Comparison of ENCODE assay signal across 8 mouse cellular contexts in genomic region chr6:134830776-134831175, GRCm38 (mm10). TPM values are rescaled to one million over a fixed set of nuclear protein-coding genes. Genes with fewer than 3 reads are reported as not detected.
DNase-seq lines count a peak whose midpoint lies in the region; ATAC-seq and TF ChIP-seq lines count a peak whose summit lies in the region.

No protein-coding gene starts in this region.

- TF ChIP-seq CTCF in kidney, postnatal 0 days (IDR thresholded peaks at IDR 0.05; ENCODE audit: low read depth), result no peak

- DNase-seq in kidney, postnatal 0 days (ENCODE audit: low spot score), result peak; percentile 48
- no peak for DNase-seq in kidney, adult 8-10 months
- peak; percentile 40 for DNase-seq in brain, adult 2 months (ENCODE audit: low read depth, low spot score)
- DNase-seq in thymus, postnatal 0 days (ENCODE audit: low spot score), result no peak

- H3K27me3 ChIP-seq in kidney, postnatal 0 days (ENCODE audit: insufficient read depth, low read length), result no peaks in the 10 kb centered on the region
- no peaks in the 10 kb centered on the region for H3K27me3 ChIP-seq in hindbrain, embryonic 15.5 days
- no peaks in the 10 kb centered on the region for H3K27me3 ChIP-seq in midbrain, embryonic 15.5 days (replicated peaks)

- under 1% methylated on average over 10 of the region's 10 CpGs for WGBS in kidney, postnatal 0 days
- WGBS in hindbrain, embryonic 15.5 days, result 4% methylated on average over 10 of the region's 10 CpGs
- WGBS in midbrain, embryonic 15.5 days, result 3% methylated on average over 10 of the region's 10 CpGs

- peaks cover 9% of the 10 kb centered on the region for H3K4me1 ChIP-seq in kidney, postnatal 0 days (replicated peaks; ENCODE audit: insufficient read depth, low read length)
- peaks cover 21% of the 10 kb centered on the region for H3K4me1 ChIP-seq in hindbrain, embryonic 15.5 days (replicated peaks)
- H3K4me1 ChIP-seq in midbrain, embryonic 15.5 days, result peaks cover 16% of the 10 kb centered on the region

- peak overlapping the region; percentile 67 for H3K4me3 ChIP-seq in kidney, postnatal 0 days (replicated peaks; ENCODE audit: low read depth, low read length)
- H3K4me3 ChIP-seq in hindbrain, embryonic 15.5 days, result peak overlapping the region; percentile 55
- H3K4me3 ChIP-seq in midbrain, embryonic 15.5 days, result peak overlapping the region; percentile 83

- peak overlapping the region; percentile 96 for H3K27ac ChIP-seq in kidney, postnatal 0 days
- peak overlapping the region; percentile 86 for H3K27ac ChIP-seq in hindbrain, embryonic 15.5 days (replicated peaks)
- H3K27ac ChIP-seq in midbrain, embryonic 15.5 days, result 0 out of 2 replicates have a peak overlapping the region, but pooled peaks have one; percentile 90

- H3K4me2 ChIP-seq in kidney, postnatal 0 days (ENCODE audit: low read length), result peak overlapping the region; percentile 77
- peak overlapping the region; percentile 82 for H3K4me2 ChIP-seq in hindbrain, embryonic 15.5 days
- H3K4me2 ChIP-seq in midbrain, embryonic 15.5 days, result peak overlapping the region; percentile 86

- H3K9me3 ChIP-seq in kidney, postnatal 0 days (replicated peaks; ENCODE audit: low read length), result no peaks in the 10 kb centered on the region
- no peaks in the 10 kb centered on the region for H3K9me3 ChIP-seq in hindbrain, embryonic 15.5 days
- no peaks in the 10 kb centered on the region for H3K9me3 ChIP-seq in midbrain, embryonic 15.5 days

- H3K9ac ChIP-seq in kidney, postnatal 0 days (ENCODE audit: low read depth, low read length), result peak overlapping the region; percentile 81; the same call in 1 of the 2 replicates
- peak overlapping the region; percentile 54 for H3K9ac ChIP-seq in hindbrain, embryonic 15.5 days
- H3K9ac ChIP-seq in midbrain, embryonic 15.5 days, result peak overlapping the region; percentile 68

- ATAC-seq in kidney, postnatal 0 days (replicated peaks; ENCODE audit: low FRiP score, low read depth), result no peak
- ATAC-seq in hindbrain, embryonic 15.5 days (ENCODE audit: low FRiP score, low read depth), result no peak
- no peak; the same call in 1 of the 2 replicates for ATAC-seq in midbrain, embryonic 15.5 days (replicated peaks)
- no peak for ATAC-seq in granulocyte monocyte progenitor cell, adult 5-6 weeks (replicated peaks; ENCODE audit: poor library complexity, severe bottlenecking)
- no peak for ATAC-seq in inflammation-experienced regulatory T-cells, adult 6 months

- H3K36me3 ChIP-seq in kidney, postnatal 0 days (ENCODE audit: insufficient read depth, low read length), result no peaks in the 10 kb centered on the region
- H3K36me3 ChIP-seq in hindbrain, embryonic 15.5 days, result no peaks in the 10 kb centered on the region
- no peaks in the 10 kb centered on the region for H3K36me3 ChIP-seq in midbrain, embryonic 15.5 days (replicated peaks)

RNA-seq across cellular contexts. Expression of gene Crebl2, which starts 0.8 kb away (rescaled TPM):
- polyA plus RNA-seq in kidney, postnatal 0 days (2015; fragmentation: Nextera tagmentation; extraction: Ambion mirVana), result 5.2 and 5.6 TPM in 2 replicates
- 3.4 and 4.2 TPM in 2 replicates for polyA plus RNA-seq in hindbrain, embryonic 15.5 days (2015; fragmentation: Nextera tagmentation; extraction: Ambion mirVana)
- polyA plus RNA-seq in midbrain, embryonic 15.5 days (2015; fragmentation: Nextera tagmentation; extraction: Ambion mirVana), result 4.6 and 5.6 TPM in 2 replicates
- 2.5 and 5.7 TPM in 2 replicates for total RNA-seq in granulocyte monocyte progenitor cell, adult 5-6 weeks (2014; fragmentation: Nextera tagmentation)
- 2.8 and 5.6 TPM in 2 replicates for total RNA-seq in granulocyte monocyte progenitor cell, adult 5-6 weeks (2017)
- 4.9 and 5.5 TPM in 2 replicates for polyA plus RNA-seq in thymus, postnatal 0 days (2015; fragmentation: Nextera tagmentation; extraction: Ambion mirVana)
- 10 to 100 TPM; 20.4 to 46.1 (median 45.3) TPM for polyA plus RNA-seq in inflammation-experienced regulatory T-cells, adult 6 months (2017; shearing (Covaris generic))

RNA-seq across cellular contexts. Expression of gene Dusp16, which starts 38.4 kb away (rescaled TPM):
- 10.1 and 10.3 TPM in 2 replicates for polyA plus RNA-seq in kidney, postnatal 0 days (2015; fragmentation: Nextera tagmentation; extraction: Ambion mirVana)
- polyA plus RNA-seq in hindbrain, embryonic 15.5 days (2015; fragmentation: Nextera tagmentation; extraction: Ambion mirVana), result 5.5 and 5.7 TPM in 2 replicates
- polyA plus RNA-seq in midbrain, embryonic 15.5 days (2015; fragmentation: Nextera tagmentation; extraction: Ambion mirVana), result 4.4 and 5.4 TPM in 2 replicates
- total RNA-seq in granulocyte monocyte progenitor cell, adult 5-6 weeks (2014; fragmentation: Nextera tagmentation), result 2.3 and 3.5 TPM in 2 replicates
- 0.21 and 5.8 TPM in 2 replicates for total RNA-seq in granulocyte monocyte progenitor cell, adult 5-6 weeks (2017)
- 6.6 and 7.5 TPM in 2 replicates for polyA plus RNA-seq in thymus, postnatal 0 days (2015; fragmentation: Nextera tagmentation; extraction: Ambion mirVana)
- 1 to 10 TPM; 2.8 to 6.3 (median 5.1) TPM for polyA plus RNA-seq in inflammation-experienced regulatory T-cells, adult 6 months (2017; shearing (Covaris generic))

Comparison
In these comparisons a context has a peak if more than half of its experiments do, and no peak if none do; other contexts are left out.
1. DNase-seq: peak in kidney, postnatal 0 days (single experiment) and brain, adult 2 months (single experiment); none in kidney, adult 8-10 months (0 of 2) and thymus, postnatal 0 days (single experiment).
2. Peak in every context shown above with its lines, with median percentiles within 50 percentile points of each other: H3K27ac ChIP-seq, H3K4me2 ChIP-seq, H3K4me3 ChIP-seq and H3K9ac ChIP-seq.